Mouse (Mus musculus): ENCODE measurements around the gene Gm39566. TPM values are rescaled to one million over a fixed set of nuclear protein-coding genes. Genes with fewer than 3 reads are reported as not detected.

The Gm39566 gene
- total RNA-seq, 2 experiments from 2014 or later, result not detected

DNA sequence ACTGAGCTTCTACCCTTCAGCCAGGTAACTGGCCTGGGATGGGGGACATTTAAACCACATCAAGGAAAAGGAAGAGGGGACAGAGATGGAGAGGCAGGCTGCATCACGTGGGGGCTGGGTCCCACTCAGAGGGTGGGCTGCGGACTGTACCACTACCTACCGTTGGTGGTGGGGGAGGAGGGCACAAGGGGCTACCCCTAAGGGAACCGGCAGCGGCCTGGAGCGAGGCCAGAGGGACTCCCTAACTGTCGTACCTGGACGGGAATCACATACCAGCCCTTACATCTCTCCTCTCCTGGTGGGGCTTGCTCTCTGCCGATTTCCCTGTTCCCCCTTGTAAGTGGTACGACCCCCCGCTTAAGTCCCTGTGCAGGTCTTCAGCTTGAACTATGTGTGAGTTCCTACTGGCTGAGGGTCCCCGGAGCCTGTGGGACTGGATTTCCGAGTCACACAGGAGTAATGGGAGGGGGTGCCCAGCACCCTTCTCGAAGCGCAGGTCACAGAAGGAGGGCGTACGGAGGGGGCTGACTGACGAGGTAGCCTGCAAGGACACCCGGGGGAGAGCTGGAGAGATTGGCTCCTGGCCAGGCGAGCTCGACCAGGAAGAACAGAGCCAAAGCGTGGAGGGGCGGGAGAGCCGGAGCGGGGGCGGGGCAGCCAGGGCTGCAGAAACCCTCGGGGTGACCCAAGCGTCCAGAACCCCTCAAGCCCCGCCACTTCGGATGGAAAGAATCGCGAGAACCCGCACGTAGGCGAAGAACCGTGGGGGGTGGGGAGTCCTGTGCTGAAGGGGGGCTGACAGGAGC is 14.5 kb downstream of the Gm39566 start:
- ATAC-seq (replicated peaks; ENCODE audit: low FRiP score, poor library complexity, severe bottlenecking), result no peak

DNA sequence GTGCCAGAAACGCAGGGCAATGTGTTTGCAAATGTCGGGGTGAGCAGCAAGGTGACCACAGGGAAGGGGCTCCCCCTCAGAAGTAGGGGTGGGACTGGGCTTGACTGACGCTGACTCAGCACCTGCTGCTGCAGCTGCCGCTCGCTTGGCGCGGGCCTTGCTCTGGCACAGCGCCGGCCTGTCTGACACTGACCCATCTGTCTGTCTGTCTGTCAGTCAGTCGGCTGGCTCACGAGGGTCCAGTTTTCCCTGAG is 15.0 kb downstream of the Gm39566 start:
- ATAC-seq (replicated peaks; ENCODE audit: low FRiP score, poor library complexity, severe bottlenecking), result no peak

GRCm38 (mm10) chr11:69799394-69800137 is 15.5 kb downstream of the Gm39566 start:
- ATAC-seq (replicated peaks; ENCODE audit: low FRiP score, poor library complexity, severe bottlenecking), result no peak

DNA sequence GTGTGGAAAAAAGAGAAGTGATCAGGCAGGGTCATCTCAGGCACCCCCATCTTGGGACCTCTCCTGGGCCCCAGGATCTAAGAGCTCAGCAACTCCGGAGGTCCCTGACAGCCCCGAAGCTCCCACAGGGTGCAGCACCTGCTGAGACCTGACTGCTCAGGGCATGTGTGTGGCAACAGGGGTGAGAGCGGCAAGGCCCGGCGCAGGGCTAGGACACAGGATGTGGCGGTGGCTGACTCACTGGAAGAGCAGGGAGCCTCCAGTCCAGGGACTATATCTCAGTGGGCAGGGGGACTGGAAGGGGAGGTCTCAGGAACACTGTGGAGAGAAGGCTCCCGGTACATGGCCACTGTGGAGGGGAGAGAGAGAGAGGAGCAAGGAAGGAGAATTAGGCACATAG is 17.2 kb downstream of the Gm39566 start:
- no peak for ATAC-seq (replicated peaks; ENCODE audit: low FRiP score, poor library complexity, severe bottlenecking)

- no peak for ATAC-seq (replicated peaks; ENCODE audit: low FRiP score, poor library complexity, severe bottlenecking)
Observed at GRCm38 (mm10) chr11:69795983-69796435, 19.1 kb downstream of the Gm39566 start.

DNA sequence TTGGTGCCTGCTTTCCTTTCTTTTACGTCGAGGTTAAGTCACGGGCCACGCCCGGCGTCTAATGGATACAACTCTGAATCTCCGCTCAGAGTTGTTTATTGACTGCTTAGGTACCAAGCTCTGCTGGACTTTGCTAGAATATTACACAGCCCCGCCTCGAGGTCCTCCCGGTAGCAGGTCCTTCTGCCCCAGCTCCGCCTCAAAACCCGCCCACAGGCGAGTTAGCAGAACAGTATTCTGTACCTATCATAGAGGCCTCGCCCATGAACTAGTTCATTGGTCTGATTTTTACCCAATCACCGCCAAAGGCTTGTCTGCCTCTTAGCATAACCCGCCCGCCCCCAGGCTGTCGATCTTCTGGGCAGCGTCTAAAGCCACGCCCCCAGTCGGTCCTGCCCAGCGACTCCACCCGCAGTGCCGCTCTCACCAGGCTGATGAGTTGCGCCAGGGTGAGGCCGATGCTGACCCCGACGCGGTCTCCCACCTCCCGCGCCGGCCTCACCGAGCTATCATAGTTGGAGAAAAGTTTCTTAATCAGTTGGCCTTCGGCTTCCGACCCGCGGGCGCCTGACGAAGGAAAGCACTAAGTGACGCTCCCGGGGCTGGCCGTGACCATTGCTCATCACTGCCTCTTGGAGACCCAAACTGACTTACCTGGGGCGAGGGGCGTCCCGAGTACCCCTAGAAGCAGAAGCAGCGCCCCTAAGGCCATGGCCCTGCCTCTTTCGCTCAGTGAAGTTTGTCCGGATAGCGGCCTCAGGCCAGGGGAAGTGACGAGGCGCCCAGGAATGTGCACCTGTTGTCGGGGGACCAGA is 19.7 kb downstream of the Gm39566 start, which contains the start of gene Chrnb1:
TSS of gene Chrnb1 (minus strand) at position 776 of the 815 bp plus-strand sequence.
- ATAC-seq (replicated peaks; ENCODE audit: low FRiP score, poor library complexity, severe bottlenecking), result peak; percentile 95

- no peak for ATAC-seq (replicated peaks; ENCODE audit: low FRiP score, poor library complexity, severe bottlenecking)
Observed at GRCm38 (mm10) chr11:69793429-69793828, 21.7 kb downstream of the Gm39566 start.

GRCm38 (mm10) chr11:69791420-69791819 is 23.7 kb downstream of the Gm39566 start:
- no peak for ATAC-seq (replicated peaks; ENCODE audit: low FRiP score, poor library complexity, severe bottlenecking)

- ATAC-seq (replicated peaks; ENCODE audit: low FRiP score, poor library complexity, severe bottlenecking), result no peak
Observed at GRCm38 (mm10) chr11:69789431-69789830, 25.7 kb downstream of the Gm39566 start.

DNA sequence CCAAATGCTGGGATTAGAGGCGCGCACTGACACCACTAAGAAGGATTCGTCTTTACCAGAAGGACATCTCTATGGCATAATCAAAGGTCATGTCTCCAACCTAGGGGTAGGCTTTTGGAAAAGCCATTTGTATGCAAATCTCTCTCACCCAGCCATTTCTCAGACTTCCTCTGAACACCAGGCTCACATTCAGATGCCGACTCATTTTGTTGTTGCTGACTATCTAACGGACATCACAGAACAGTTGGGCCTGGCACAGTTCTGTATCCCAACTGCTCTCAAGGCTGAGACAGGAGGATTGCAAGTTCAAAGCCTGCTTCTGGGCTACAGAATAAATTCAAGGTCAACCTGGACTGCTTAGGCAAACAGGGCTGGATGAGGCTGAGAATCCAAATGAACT is 27.8 kb downstream of the Gm39566 start:
- ATAC-seq (replicated peaks; ENCODE audit: low FRiP score, poor library complexity, severe bottlenecking), result no peak

GRCm38 (mm10) chr11:69784793-69785272 is 30.3 kb downstream of the Gm39566 start:
- ATAC-seq (replicated peaks; ENCODE audit: low FRiP score, poor library complexity, severe bottlenecking), result peak; percentile 83

- no peak for ATAC-seq (replicated peaks; ENCODE audit: low FRiP score, poor library complexity, severe bottlenecking)
Observed at GRCm38 (mm10) chr11:69781828-69782227, 33.3 kb downstream of the Gm39566 start.

DNA sequence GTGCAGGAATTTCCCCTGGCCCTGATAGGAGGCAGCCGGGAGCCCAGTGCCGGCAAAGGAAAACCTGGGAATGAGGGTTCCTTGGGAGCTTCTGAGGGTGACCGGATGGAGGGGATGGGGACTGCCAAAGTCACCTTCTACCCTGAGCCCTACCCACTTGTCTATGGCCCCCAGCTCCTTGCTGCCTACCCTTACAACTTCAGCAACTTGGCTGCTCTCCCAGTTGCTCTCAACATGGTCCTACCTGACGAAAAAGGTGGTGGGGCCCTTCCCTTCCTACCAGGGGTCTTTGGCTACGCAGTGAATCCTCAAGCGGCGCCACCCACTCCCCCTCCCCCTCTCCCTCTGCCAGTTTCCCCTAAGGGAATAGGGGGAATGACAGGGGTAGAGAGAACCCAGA is 36.1 kb downstream of the Gm39566 start:
- ATAC-seq (replicated peaks; ENCODE audit: low FRiP score, poor library complexity, severe bottlenecking), result no peak

DNA sequence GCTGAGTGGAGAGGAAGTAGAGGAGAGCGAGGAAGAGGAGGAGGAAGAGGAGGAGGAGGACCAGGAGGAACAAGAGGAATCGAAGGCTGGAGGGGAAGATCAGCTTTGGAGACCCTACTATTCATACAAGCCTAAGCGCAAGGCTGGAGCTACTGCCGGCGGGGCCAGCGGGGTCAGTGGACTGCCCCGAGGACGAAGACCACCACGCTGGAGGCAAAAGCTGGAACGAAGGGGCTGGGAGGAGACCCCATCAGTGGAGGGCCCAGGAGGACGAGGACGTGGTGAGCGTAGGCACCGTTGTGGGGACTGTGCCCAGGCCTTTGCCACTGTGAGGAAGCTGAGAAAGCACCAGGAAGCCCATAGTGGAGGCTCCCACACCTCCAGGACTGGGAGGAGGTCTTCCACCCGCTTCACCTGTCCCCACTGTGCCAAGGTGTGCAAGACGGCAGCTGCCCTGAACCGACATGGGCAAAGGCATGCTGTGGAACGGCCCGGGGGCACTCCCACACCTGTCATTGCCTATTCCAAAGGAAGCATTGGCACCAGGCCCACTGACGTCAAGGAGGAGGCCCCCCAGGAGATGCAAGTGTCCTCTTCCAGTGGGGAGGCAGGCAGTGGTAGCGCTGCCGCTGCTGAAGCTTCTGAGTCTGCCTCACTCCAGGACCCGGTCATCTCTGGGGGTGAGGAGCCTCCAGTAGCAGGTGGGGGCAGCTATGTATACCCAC is 36.7 kb downstream of the Gm39566 start:
- no peak for ATAC-seq (replicated peaks; ENCODE audit: low FRiP score, poor library complexity, severe bottlenecking)

DNA sequence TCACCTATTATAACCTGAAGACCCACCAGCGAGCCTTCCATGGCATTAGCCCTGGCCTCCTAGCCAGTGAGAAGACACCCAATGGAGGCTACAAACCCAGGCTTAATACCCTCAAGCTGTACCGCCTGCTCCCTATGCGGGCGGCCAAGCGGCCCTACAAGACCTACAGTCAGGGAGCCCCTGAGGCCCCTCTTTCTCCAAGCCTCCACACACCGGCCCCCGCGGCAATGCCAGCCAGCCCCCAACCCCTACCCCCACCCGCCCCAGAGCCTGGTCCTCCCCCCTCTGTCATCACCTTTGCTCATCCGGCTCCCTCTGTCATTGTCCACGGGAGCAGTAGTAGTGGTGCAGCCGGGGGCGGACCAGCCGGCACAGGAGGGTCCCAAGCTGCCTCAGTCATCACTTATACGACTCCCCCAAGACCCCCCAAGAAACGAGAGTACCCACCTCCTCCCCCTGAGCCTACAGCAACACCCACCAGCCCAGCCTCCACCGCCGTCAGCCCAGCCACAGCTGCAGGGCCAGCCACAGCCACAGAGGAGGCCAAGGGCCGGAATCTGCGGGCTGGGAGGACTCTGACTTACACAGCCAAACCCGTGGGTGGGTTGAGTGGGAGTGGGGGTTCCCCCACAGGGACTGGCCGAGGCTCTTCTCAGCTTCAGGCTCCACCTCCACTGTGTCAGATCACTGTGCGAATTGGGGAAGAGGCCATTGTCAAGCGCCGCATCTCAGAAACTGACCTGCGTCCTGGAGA is 37.4 kb downstream of the Gm39566 start:
- ATAC-seq (replicated peaks; ENCODE audit: low FRiP score, poor library complexity, severe bottlenecking), result no peak

- ATAC-seq (replicated peaks; ENCODE audit: low FRiP score, poor library complexity, severe bottlenecking), result no peak
Observed at GRCm38 (mm10) chr11:69776488-69776887, 38.6 kb downstream of the Gm39566 start.

DNA sequence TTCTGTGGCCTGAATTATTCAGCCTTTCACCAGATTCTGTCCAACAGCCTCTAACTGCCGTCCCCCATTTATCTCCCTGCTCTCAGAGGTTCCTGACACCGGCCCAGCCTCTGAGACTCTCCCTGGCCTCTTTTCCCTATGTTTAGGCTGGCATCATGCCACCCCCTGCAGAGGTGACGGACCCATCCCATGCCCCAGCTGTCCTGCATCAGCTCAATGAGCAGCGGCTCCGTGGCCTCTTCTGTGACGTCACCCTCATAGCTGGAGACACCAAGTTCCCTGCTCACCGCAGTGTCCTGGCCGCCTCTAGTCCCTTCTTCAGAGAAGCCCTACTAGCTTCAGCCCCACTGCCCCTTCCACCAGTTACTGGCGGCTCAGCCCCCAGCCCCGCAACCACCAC is 39.4 kb downstream of the Gm39566 start:
- ATAC-seq (replicated peaks; ENCODE audit: low FRiP score, poor library complexity, severe bottlenecking), result no peak

GRCm38 (mm10) chr11:69774961-69775360 is 40.1 kb downstream of the Gm39566 start:
- ATAC-seq (replicated peaks; ENCODE audit: low FRiP score, poor library complexity, severe bottlenecking), result no peak

- no peak for ATAC-seq (replicated peaks; ENCODE audit: low FRiP score, poor library complexity, severe bottlenecking)
Observed at GRCm38 (mm10) chr11:69767625-69767909, 47.5 kb downstream of the Gm39566 start.
